Mouse (Mus musculus) E14TG2a.4 (cell line): ENCODE data around the gene Nat8l.
"Not testable (repeated sequence)": the region's sequence is repeated elsewhere in the genome, so short reads cannot be mapped to it uniquely, and the experiment has no call there.

Source experiments
- H3K27me3 ChIP-seq: 2 replicates; pipeline ENCODE4 v1.6.1; 2014; ENCODE audit warnings: low read length, control low read depth; ENCODE audit not compliant: insufficient read depth
- H3K36me3 ChIP-seq: 2 replicates; pipeline ENCODE4 v1.6.1; 2014; ENCODE audit warnings: low read length, control low read depth; ENCODE audit not compliant: insufficient read depth
- H3K4me1 ChIP-seq: replicated peaks from 2 replicates; pipeline ENCODE4 v1.6.1; 2014; ENCODE audit warnings: low read depth, low read length, control low read depth
- H3K4me3 ChIP-seq: replicated peaks from 2 replicates; pipeline ENCODE4 v1.5.1; 2014; ENCODE audit warnings: mild to moderate bottlenecking, low read length
- H3K9me3 ChIP-seq: 2 replicates; pipeline ENCODE4 v1.6.1; 2014; ENCODE audit warnings: low read length, control low read depth
- CTCF ChIP-seq: conservative IDR thresholded peaks from 2 replicates; pipeline ENCODE4 v1.5.1; 2014; ENCODE audit warnings: low read length
- NANOG ChIP-seq: IDR thresholded peaks from 2 replicates; pipeline ENCODE4 v1.6.1; 2014; ENCODE audit warnings: borderline replicate concordance, low read length, mixed read lengths
- POU5F1 ChIP-seq: IDR thresholded peaks from 2 replicates; pipeline ENCODE4 v1.6.1; 2014; ENCODE audit warnings: low read length, borderline replicate concordance

The Nat8l gene

GRCm38 (mm10) chr5:33995843-33996693, at the start of gene Nat8l:
Gene Nat8l, plus strand, starts transcription at chr5:33995984.
- TF ChIP-seq NANOG (no peak), POU5F1 (no peak), CTCF (no peak)
- H3K36me3 ChIP-seq, result no peaks in the 10 kb centered on the region
- H3K4me1 ChIP-seq, result peaks cover 28% of the 10 kb centered on the region
- H3K27me3 ChIP-seq, result peaks cover 78% of the 10 kb centered on the region
- H3K4me3 ChIP-seq, result peak within 1 kb of the TSS; percentile 86
- peaks cover 6% of the 10 kb centered on the region; the same call in 1 of the 2 replicates for H3K9me3 ChIP-seq

DNA sequence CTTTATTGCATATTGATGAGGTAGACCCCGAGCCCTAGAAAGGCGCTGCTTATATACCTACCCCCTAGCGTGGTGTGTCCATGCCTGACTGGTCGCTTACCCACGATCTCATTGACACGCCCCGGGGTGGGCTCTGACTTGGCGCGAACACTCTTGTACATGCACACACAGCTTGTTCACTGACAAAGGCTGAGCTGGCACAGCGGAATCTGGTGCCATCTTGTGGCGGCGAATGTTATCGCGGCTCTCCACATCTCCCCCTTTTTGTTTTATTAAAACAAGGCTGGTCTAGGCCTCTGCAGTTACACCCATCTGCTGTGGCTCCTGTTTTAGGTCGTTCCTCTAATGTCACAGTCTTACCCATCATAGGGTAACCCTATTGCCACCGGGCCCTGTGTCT, 48.7 kb upstream of the Nat8l start:
- H3K36me3 ChIP-seq, H3K27me3 ChIP-seq, H3K4me3 ChIP-seq, H3K4me1 ChIP-seq: not testable (repeated sequence)
- H3K9me3 ChIP-seq, result peaks cover 62% of the 10 kb centered on the region
- peak; percentile 25; the same call in 1 of the 2 replicates for TF ChIP-seq CTCF

GRCm38 (mm10) chr5:33948314-33948713, 47.5 kb upstream of the Nat8l start:
- Histone ChIP-seq H3K27me3 (no peaks in the 10 kb centered on the region), H3K4me3 (no peak overlapping the region), H3K36me3 (0 out of 2 replicates have a peak, but pooled peaks cover 2% of the 10 kb centered on the region), H3K9me3 (peaks cover 68% of the 10 kb centered on the region), H3K4me1 (no peaks in the 10 kb centered on the region)
- no peak for TF ChIP-seq POU5F1

DNA sequence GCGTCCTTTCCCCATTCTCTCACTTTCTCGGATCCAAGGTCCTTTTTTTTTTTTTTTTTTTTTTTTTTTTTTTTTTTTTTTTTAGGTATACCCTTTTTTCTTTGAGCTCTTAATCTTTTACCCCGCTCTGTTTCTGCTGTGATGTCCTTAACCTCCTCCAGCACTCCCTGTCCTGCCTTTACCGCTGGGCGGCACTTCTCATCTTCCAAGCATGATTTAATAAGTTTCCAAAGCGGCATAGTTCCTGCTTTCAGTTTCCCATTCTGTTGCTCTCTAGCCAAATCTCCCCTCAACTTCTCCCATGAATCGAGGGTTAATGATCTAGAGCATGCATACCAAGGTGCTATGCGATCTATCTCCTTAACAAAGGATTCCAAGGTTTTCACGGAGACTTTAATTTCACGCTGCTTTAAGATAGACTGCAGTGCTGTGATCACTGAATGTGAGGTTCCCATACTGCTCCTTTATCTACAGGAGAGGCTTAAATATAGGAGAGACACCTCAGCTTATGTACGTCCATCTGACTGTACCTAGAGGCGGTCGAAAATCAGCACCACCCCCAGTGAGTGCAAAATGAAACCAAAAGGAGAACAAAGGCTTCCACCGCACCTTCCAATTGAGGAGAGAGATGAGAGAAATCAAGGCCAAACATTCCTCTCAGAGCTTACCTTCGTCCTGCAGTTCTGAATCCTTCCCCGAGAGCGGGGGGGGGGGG, 42.2 kb upstream of the Nat8l start:
- 0 out of 2 replicates have a peak, but pooled peaks cover 3% of the 10 kb centered on the region for H3K27me3 ChIP-seq
- H3K4me1 ChIP-seq, result no peaks in the 10 kb centered on the region
- H3K9me3 ChIP-seq, result peaks cover 61% of the 10 kb centered on the region
- TF ChIP-seq NANOG (no peak), CTCF (no peak), POU5F1 (no peak)
- H3K36me3 ChIP-seq, result no peaks in the 10 kb centered on the region
- H3K4me3 ChIP-seq, result no peak overlapping the region

DNA sequence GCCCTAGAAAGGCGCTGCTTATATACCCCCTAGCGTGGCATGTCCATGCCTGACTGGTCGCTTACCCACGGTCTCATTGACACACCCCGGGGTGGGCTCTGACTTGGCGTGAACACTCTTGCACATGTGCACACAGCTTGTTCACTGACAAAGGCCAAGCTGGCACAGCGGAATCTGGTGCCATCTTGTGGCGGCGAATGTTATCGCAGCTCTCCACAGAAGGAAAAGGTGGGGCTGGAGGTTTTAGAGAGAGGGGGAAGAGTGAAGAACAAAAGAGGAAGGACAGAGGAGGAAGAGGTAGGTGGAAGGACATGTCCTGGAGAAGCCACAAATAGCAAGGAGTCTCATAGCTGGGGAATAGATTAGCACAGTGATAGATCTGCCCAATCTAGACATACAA, 41.4 kb upstream of the Nat8l start:
- Histone ChIP-seq H3K36me3 (no peaks in the 10 kb centered on the region), H3K4me1 (no peaks in the 10 kb centered on the region), H3K27me3 (0 out of 2 replicates have a peak, but pooled peaks cover 5% of the 10 kb centered on the region), H3K9me3 (peaks cover 65% of the 10 kb centered on the region), H3K4me3 (no peak overlapping the region)
- TF ChIP-seq NANOG (no peak), POU5F1 (no peak), CTCF (peak; percentile 58)

GRCm38 (mm10) chr5:33955868-33956267, 39.9 kb upstream of the Nat8l start:
- peaks cover 18% of the 10 kb centered on the region for H3K27me3 ChIP-seq
- no peaks in the 10 kb centered on the region for H3K4me1 ChIP-seq
- TF ChIP-seq POU5F1 (no peak), CTCF (no peak), NANOG (no peak)
- no peak overlapping the region for H3K4me3 ChIP-seq
- peaks cover 62% of the 10 kb centered on the region for H3K9me3 ChIP-seq
- H3K36me3 ChIP-seq, result no peaks in the 10 kb centered on the region

GRCm38 (mm10) chr5:33959382-33959781, 36.4 kb upstream of the Nat8l start:
- TF ChIP-seq NANOG (no peak), POU5F1 (no peak), CTCF (no peak)
- no peaks in the 10 kb centered on the region for H3K4me1 ChIP-seq
- peaks cover 38% of the 10 kb centered on the region for H3K9me3 ChIP-seq
- peaks cover 25% of the 10 kb centered on the region for H3K27me3 ChIP-seq
- H3K4me3 ChIP-seq, result no peak overlapping the region
- no peaks in the 10 kb centered on the region for H3K36me3 ChIP-seq

DNA sequence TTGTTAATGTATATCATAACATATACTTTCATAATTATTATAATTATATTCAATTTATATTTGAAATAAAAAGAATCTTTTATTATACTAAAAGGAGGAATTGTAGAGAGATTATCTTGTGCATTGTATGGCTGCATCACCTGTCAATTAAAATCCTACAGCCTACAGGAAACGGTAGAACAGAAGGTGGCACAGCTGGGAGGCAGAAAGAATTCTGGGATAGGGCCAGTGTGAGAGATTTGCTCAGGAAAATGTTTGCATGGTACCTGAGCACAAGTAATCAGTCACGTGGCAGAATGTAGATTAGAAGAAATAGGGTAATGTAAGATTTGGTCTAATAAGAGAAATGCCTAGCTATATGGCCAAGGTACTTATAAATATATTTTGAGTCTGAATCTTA, 21.0 kb upstream of the Nat8l start:
- H3K4me1 ChIP-seq, result no peaks in the 10 kb centered on the region
- TF ChIP-seq POU5F1 (no peak), CTCF (no peak), NANOG (no peak)
- H3K4me3 ChIP-seq, result no peak overlapping the region

GRCm38 (mm10) chr5:33976267-33976666, 19.5 kb upstream of the Nat8l start:
- Histone ChIP-seq H3K36me3 (no peaks in the 10 kb centered on the region), H3K4me3 (no peak overlapping the region), H3K9me3 (peaks cover 16% of the 10 kb centered on the region), H3K4me1 (no peaks in the 10 kb centered on the region), H3K27me3 (peaks cover 45% of the 10 kb centered on the region)
- TF ChIP-seq CTCF (no peak), NANOG (no peak), POU5F1 (no peak)

More for the DNA sequence above, 21.0 kb upstream of the Nat8l start:
- no peaks in the 10 kb centered on the region for H3K36me3 ChIP-seq
- peaks cover 37% of the 10 kb centered on the region for H3K27me3 ChIP-seq
- H3K9me3 ChIP-seq, result peaks cover 7% of the 10 kb centered on the region
